Mouse (Mus musculus): ENCODE measurements at regions not wholly inside any gene's neighbourhood (a gene's known extent, or its start where the extent isn't known, plus 50 kb on each side); places are given as distances from the start of the nearest gene placed in this dataset.

DNA sequence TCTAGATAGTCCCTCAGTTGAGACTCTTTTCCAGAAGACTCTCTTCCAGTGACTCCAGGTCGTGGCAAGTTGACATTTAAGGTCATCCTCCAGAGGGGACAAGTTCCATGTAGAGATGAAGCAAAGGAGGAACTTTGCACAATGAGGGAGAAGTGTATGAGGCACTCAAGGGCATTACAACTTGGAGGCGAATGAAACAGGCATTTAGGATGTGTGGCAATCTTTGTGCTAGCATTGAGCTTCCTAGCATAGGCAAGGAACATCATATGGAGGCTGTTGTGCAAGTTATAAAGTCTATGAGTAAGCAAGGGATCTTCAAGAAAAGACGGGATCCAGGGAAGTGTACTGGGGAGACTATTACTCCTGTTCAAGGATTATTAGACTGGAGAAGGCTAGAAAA is 70.9 kb downstream of the Kctd12 start:
- WGBS: 64% methylated on average over 3 of the region's 3 CpGs
- Histone ChIP-seq H3K4me3 (ENCODE audit: low read depth, low read length) (no peak overlapping the region), H3K27ac (ENCODE audit: insufficient read depth, low read depth, low read length) (no peak overlapping the region), H3K27me3 (ENCODE audit: control insufficient read depth, insufficient read depth, low read length) (no peaks in the 10 kb centered on the region), H3K4me1 (ENCODE audit: control insufficient read depth, insufficient read depth, insufficient read length, low read length) (no peaks in the 10 kb centered on the region), H3K36me3 (ENCODE audit: control insufficient read depth, insufficient read depth, low read length) (no peaks in the 10 kb centered on the region)
- TF ChIP-seq POLR2A (IDR thresholded peaks at IDR 0.05; ENCODE audit: low read depth, low read length): no peak
- no peak for TF ChIP-seq CTCF (IDR thresholded peaks at IDR 0.05; ENCODE audit: extremely low read depth, insufficient read length, insufficient replicate concordance, low read depth, low read length)

- H3K4me1 ChIP-seq (ENCODE audit: control insufficient read depth, insufficient read depth, insufficient read length, low read length): no peaks in the 10 kb centered on the region
- no peak overlapping the region for H3K27ac ChIP-seq (ENCODE audit: insufficient read depth, low read depth, low read length)
- H3K27me3 ChIP-seq (ENCODE audit: control insufficient read depth, insufficient read depth, low read length): no peaks in the 10 kb centered on the region
- no peaks in the 10 kb centered on the region for H3K36me3 ChIP-seq (ENCODE audit: control insufficient read depth, insufficient read depth, low read length)
- WGBS: 80% methylated on average over 3 of the region's 3 CpGs
- TF ChIP-seq POLR2A (IDR thresholded peaks at IDR 0.05; ENCODE audit: low read depth, low read length) (no peak), CTCF (IDR thresholded peaks at IDR 0.05; ENCODE audit: extremely low read depth, insufficient read length, insufficient replicate concordance, low read depth, low read length) (no peak)
- no peak overlapping the region for H3K4me3 ChIP-seq (ENCODE audit: low read depth, low read length)
Observed at GRCm38 (mm10) chr14:102908990-102909389, 73.4 kb downstream of the Kctd12 start.

- WGBS: 76% methylated on average over 6 of the region's 6 CpGs
- no peak overlapping the region for H3K4me3 ChIP-seq (ENCODE audit: low read depth, low read length)
- H3K4me1 ChIP-seq (ENCODE audit: control insufficient read depth, insufficient read depth, insufficient read length, low read length): no peaks in the 10 kb centered on the region
- H3K36me3 ChIP-seq (ENCODE audit: control insufficient read depth, insufficient read depth, low read length): no peaks in the 10 kb centered on the region
- no peak for TF ChIP-seq POLR2A (IDR thresholded peaks at IDR 0.05; ENCODE audit: low read depth, low read length)
- TF ChIP-seq CTCF (IDR thresholded peaks at IDR 0.05; ENCODE audit: extremely low read depth, insufficient read length, insufficient replicate concordance, low read depth, low read length): no peak
- 0 out of 2 replicates have a peak overlapping the region, but pooled peaks have one; percentile 5 for H3K27ac ChIP-seq (ENCODE audit: insufficient read depth, low read depth, low read length)
- no peaks in the 10 kb centered on the region for H3K27me3 ChIP-seq (ENCODE audit: control insufficient read depth, insufficient read depth, low read length)
Observed at GRCm38 (mm10) chr14:102907411-102908103, 74.9 kb downstream of the Kctd12 start.

- Histone ChIP-seq H3K4me1 (ENCODE audit: control insufficient read depth, insufficient read depth, insufficient read length, low read length) (no peaks in the 10 kb centered on the region), H3K36me3 (ENCODE audit: control insufficient read depth, insufficient read depth, low read length) (no peaks in the 10 kb centered on the region), H3K27ac (ENCODE audit: insufficient read depth, low read depth, low read length) (peak overlapping the region; percentile 79), H3K27me3 (ENCODE audit: control insufficient read depth, insufficient read depth, low read length) (no peaks in the 10 kb centered on the region), H3K4me3 (ENCODE audit: low read depth, low read length) (no peak overlapping the region)
- WGBS: 42% methylated on average over 6 of the region's 6 CpGs
- TF ChIP-seq CTCF (IDR thresholded peaks at IDR 0.05; ENCODE audit: extremely low read depth, insufficient read length, insufficient replicate concordance, low read depth, low read length) (no peak), POLR2A (IDR thresholded peaks at IDR 0.05; ENCODE audit: low read depth, low read length) (no peak)
Observed at GRCm38 (mm10) chr14:102906826-102907225, 75.6 kb downstream of the Kctd12 start.

DNA sequence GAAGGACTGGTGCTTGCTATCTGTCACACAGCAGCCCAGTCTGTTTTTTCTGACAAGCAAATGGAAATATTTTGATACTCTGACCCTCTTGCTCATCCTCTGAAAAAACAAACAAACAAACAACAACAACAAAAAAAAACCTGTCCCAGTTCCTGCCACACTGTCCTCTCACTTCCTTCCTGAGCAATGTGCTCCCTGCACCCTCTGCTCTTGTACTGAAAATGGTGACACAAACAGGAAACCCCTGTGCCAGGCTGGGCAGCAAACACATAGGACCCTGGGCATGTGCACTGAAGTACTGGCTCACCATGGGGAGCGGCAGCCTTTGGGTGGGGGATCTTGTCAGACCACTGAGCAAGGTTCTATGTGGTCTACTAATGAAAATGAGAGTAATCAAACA is 76.2 kb downstream of the Kctd12 start:
- Histone ChIP-seq H3K4me1 (ENCODE audit: control insufficient read depth, insufficient read depth, insufficient read length, low read length) (no peaks in the 10 kb centered on the region), H3K4me3 (ENCODE audit: low read depth, low read length) (no peak overlapping the region), H3K27me3 (ENCODE audit: control insufficient read depth, insufficient read depth, low read length) (no peaks in the 10 kb centered on the region), H3K27ac (ENCODE audit: insufficient read depth, low read depth, low read length) (peak overlapping the region; percentile 79), H3K36me3 (ENCODE audit: control insufficient read depth, insufficient read depth, low read length) (no peaks in the 10 kb centered on the region)
- TF ChIP-seq CTCF (IDR thresholded peaks at IDR 0.05; ENCODE audit: extremely low read depth, insufficient read length, insufficient replicate concordance, low read depth, low read length) (no peak), POLR2A (IDR thresholded peaks at IDR 0.05; ENCODE audit: low read depth, low read length) (no peak)
- WGBS: 82% methylated on average over 1 of the region's 1 CpGs

DNA sequence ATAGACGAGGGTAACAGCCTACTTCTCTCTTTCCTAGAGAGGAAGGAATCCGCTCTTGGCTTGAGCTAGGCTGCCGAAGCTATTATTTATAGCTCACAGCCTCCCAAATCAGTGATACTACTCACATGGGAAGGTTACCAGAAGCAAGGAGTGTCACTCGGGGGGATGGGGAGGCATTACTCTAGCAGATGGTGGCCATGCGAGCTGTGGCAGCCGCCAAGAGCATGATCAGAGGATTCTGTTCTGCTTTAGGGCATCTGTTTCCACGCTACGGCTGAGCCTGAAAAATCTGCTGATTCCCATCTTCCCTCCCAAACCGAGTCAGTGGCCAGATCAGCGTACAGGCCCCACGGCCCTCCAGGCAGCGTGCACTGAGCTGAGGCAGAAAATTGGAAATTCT is 79.5 kb downstream of the Kctd12 start:
- Histone ChIP-seq H3K27ac (ENCODE audit: insufficient read depth, low read depth, low read length) (no peak overlapping the region), H3K4me3 (ENCODE audit: low read depth, low read length) (no peak overlapping the region), H3K36me3 (ENCODE audit: control insufficient read depth, insufficient read depth, low read length) (no peaks in the 10 kb centered on the region), H3K4me1 (ENCODE audit: control insufficient read depth, insufficient read depth, insufficient read length, low read length) (no peaks in the 10 kb centered on the region), H3K27me3 (ENCODE audit: control insufficient read depth, insufficient read depth, low read length) (no peaks in the 10 kb centered on the region)
- WGBS: 61% methylated on average over 12 of the region's 12 CpGs
- no peak for TF ChIP-seq POLR2A (IDR thresholded peaks at IDR 0.05; ENCODE audit: low read depth, low read length)
- TF ChIP-seq CTCF (IDR thresholded peaks at IDR 0.05; ENCODE audit: extremely low read depth, insufficient read length, insufficient replicate concordance, low read depth, low read length): no peak

- H3K36me3 ChIP-seq (ENCODE audit: control insufficient read depth, insufficient read depth, low read length): no peaks in the 10 kb centered on the region
- no peak overlapping the region for H3K4me3 ChIP-seq (ENCODE audit: low read depth, low read length)
- 90% methylated on average over 7 of the region's 7 CpGs for WGBS
- no peaks in the 10 kb centered on the region for H3K4me1 ChIP-seq (ENCODE audit: control insufficient read depth, insufficient read depth, insufficient read length, low read length)
- TF ChIP-seq POLR2A (IDR thresholded peaks at IDR 0.05; ENCODE audit: low read depth, low read length): no peak
- no peak for TF ChIP-seq CTCF (IDR thresholded peaks at IDR 0.05; ENCODE audit: extremely low read depth, insufficient read length, insufficient replicate concordance, low read depth, low read length)
- no peaks in the 10 kb centered on the region for H3K27me3 ChIP-seq (ENCODE audit: control insufficient read depth, insufficient read depth, low read length)
- no peak overlapping the region for H3K27ac ChIP-seq (ENCODE audit: insufficient read depth, low read depth, low read length)
Observed at GRCm38 (mm10) chr14:102902236-102902635, 80.2 kb downstream of the Kctd12 start.

Measured in small intestine, adult 2 months (tissue).